Mouse (Mus musculus) adrenal gland, adult 8-10 months (tissue): ENCODE data around the gene Tmem150b. TPM values are rescaled to one million over a fixed set of nuclear protein-coding genes. Genes with fewer than 3 reads are reported as not detected.
A peak's percentile ranks its signal among the peaks of the same experiment; 100 is the strongest.

ENCODE experiments used
- DNase-seq: peaks from one replicate; pipeline ENCODE4 v3.0.0; 2022
- total RNA-seq, 4 experiments: library from RNA; stranded (reverse); gene quantifications; 2 replicates each; pipeline ENCODE4 v1.2.4; 2022

Tmem150b gene
- 1 to 10 TPM in 1 of 4 experiments, under 1 TPM in 3; 0.49 to 1.1 (median 0.73) TPM for total RNA-seq

- no peak for DNase-seq
Measured at GRCm38 (mm10) chr7:4725169-4725568, at the start of gene Tmem150b. Gene Tmem150b, minus strand, starts transcription at chr7:4725249.

GRCm38 (mm10) chr7:4771202-4771601 lies 46.2 kb upstream of the Tmem150b start, which contains the start of gene Fam71e2:
Gene Fam71e2, minus strand, starts transcription at chr7:4771302.
- DNase-seq = no peak

GRCm38 (mm10) chr7:4764946-4765710 lies 40.1 kb upstream of the Tmem150b start:
- no peak for DNase-seq

- no peak for DNase-seq
Measured at GRCm38 (mm10) chr7:4759670-4760069, 34.6 kb upstream of the Tmem150b start.

GRCm38 (mm10) chr7:4752821-4753570 lies 27.9 kb upstream of the Tmem150b start, which contains the start of gene Cox6b2:
Gene Cox6b2, minus strand, starts transcription at chr7:4753094.
- peak; percentile 38 for DNase-seq

- DNase-seq = no peak
Measured at GRCm38 (mm10) chr7:4751971-4752820, 27.1 kb upstream of the Tmem150b start.

GRCm38 (mm10) chr7:4749169-4749568 lies 24.1 kb upstream of the Tmem150b start:
- no peak for DNase-seq

GRCm38 (mm10) chr7:4748321-4748720 lies 23.3 kb upstream of the Tmem150b start:
- DNase-seq = no peak

GRCm38 (mm10) chr7:4747156-4747899 lies 22.3 kb upstream of the Tmem150b start:
- no peak for DNase-seq

GRCm38 (mm10) chr7:4746326-4746980 lies 21.4 kb upstream of the Tmem150b start:
- DNase-seq = no peak

GRCm38 (mm10) chr7:4744886-4745285 lies 19.8 kb upstream of the Tmem150b start:
- no peak for DNase-seq

- DNase-seq = no peak
Measured at GRCm38 (mm10) chr7:4743354-4743753, 18.3 kb upstream of the Tmem150b start.

GRCm38 (mm10) chr7:4742482-4742819 lies 17.4 kb upstream of the Tmem150b start:
- DNase-seq = no peak

GRCm38 (mm10) chr7:4741672-4742481 lies 16.8 kb upstream of the Tmem150b start:
- no peak for DNase-seq

GRCm38 (mm10) chr7:4741151-4741550 lies 16.1 kb upstream of the Tmem150b start:
- peak; percentile 55 for DNase-seq

GRCm38 (mm10) chr7:4740309-4740727 lies 15.3 kb upstream of the Tmem150b start:
- DNase-seq = no peak

GRCm38 (mm10) chr7:4739544-4740275 lies 14.7 kb upstream of the Tmem150b start, which contains the start of gene Kmt5c:
Gene Kmt5c, plus strand, starts transcription at chr7:4740115.
- DNase-seq = peak; percentile 100

GRCm38 (mm10) chr7:4739041-4739543 lies 14.0 kb upstream of the Tmem150b start:
- DNase-seq = no peak

- DNase-seq = no peak
Measured at GRCm38 (mm10) chr7:4732968-4733392, 7.9 kb upstream of the Tmem150b start.
